Comparison of ENCODE assay signal across 19 mouse cellular contexts in the genomic region with DNA sequence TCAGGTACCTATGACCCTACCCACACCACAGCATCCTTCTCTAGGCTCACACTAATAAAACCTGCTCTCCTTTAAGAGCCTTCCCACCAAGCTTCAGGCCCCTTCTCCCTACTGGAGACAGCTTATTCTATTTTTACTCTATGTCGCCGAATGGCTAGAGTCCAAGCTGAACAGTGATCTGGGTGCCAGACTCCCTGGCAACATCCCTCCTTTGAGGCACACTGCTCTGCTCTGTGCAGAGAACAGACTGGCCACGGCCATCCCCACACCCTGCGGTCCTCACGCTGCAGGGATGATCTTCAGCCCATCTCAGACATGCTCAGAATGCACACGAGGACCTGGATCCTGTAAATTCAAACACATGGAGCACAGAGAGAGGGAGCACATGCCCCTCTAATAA. TPM values are rescaled to one million over a fixed set of nuclear protein-coding genes. Genes with fewer than 3 reads are reported as not detected.
A peak's percentile ranks its signal among the peaks of the same experiment; 100 is the strongest.
DNase-seq lines count a peak whose midpoint lies in the region; ATAC-seq lines count a peak whose summit lies in the region.
"Had no signal": no experiment of that assay in that cellular context is flagged by ENCODE, and none has a peak within 500 bp of the region (broad histone marks: within the 10 kb centered on the region; RNA-seq: fewer than 3 reads in every experiment).

No protein-coding gene starts in this region.

- H3K4me1 ChIP-seq in hindbrain, embryonic 16.5 days (ENCODE audit: control insufficient read depth, insufficient read depth, low read depth, low read length): no peaks in the 10 kb centered on the region
- H3K4me1 ChIP-seq in hindbrain, embryonic 11.5 days (replicated peaks; ENCODE audit: control insufficient read depth, insufficient read depth, low read length): no peaks in the 10 kb centered on the region
- H3K4me1 ChIP-seq: embryonic facial prominence, embryonic 13.5 days; midbrain, embryonic 15.5 days; neural tube, embryonic 12.5 days had no signal

- no peak overlapping the region for H3K9ac ChIP-seq in hindbrain, embryonic 16.5 days (ENCODE audit: low read depth, low read length)
- H3K9ac ChIP-seq in hindbrain, embryonic 11.5 days (ENCODE audit: low read depth, low read length): no peak overlapping the region
- H3K9ac ChIP-seq: embryonic facial prominence, embryonic 13.5 days; limb, embryonic 13.5 days; liver, postnatal 0 days; midbrain, embryonic 15.5 days; neural tube, embryonic 12.5 days had no signal

- no peaks in the 10 kb centered on the region for H3K36me3 ChIP-seq in hindbrain, embryonic 16.5 days (ENCODE audit: control insufficient read depth, insufficient read depth, low read length)
- no peaks in the 10 kb centered on the region for H3K36me3 ChIP-seq in hindbrain, embryonic 11.5 days (ENCODE audit: control insufficient read depth, insufficient read depth, low read length)
- H3K36me3 ChIP-seq: embryonic facial prominence, embryonic 13.5 days; limb, embryonic 13.5 days; midbrain, embryonic 15.5 days; neural tube, embryonic 12.5 days had no signal

- H3K27me3 ChIP-seq in hindbrain, embryonic 16.5 days (replicated peaks; ENCODE audit: control insufficient read depth, insufficient read depth, low read length): no peaks in the 10 kb centered on the region
- no peaks in the 10 kb centered on the region for H3K27me3 ChIP-seq in hindbrain, embryonic 11.5 days (ENCODE audit: control insufficient read depth, insufficient read depth, low read length)
- H3K27me3 ChIP-seq: embryonic facial prominence, embryonic 13.5 days; limb, embryonic 13.5 days; midbrain, embryonic 15.5 days; neural tube, embryonic 12.5 days had no signal

- no peaks in the 10 kb centered on the region for H3K9me3 ChIP-seq in hindbrain, embryonic 16.5 days (ENCODE audit: control insufficient read depth, low read length)
- H3K9me3 ChIP-seq in hindbrain, embryonic 11.5 days (ENCODE audit: control insufficient read depth, low read length): no peaks in the 10 kb centered on the region
- H3K9me3 ChIP-seq: embryonic facial prominence, embryonic 13.5 days; limb, embryonic 13.5 days; midbrain, embryonic 15.5 days; neural tube, embryonic 12.5 days had no signal

- no peak for DNase-seq in frontal cortex, postnatal 25 days (ENCODE audit: low spot score in 2 of 2)
- no peak for DNase-seq in hindbrain, embryonic 11.5 days (ENCODE audit: low spot score)
- DNase-seq in right cerebral cortex, postnatal 14 days: peak; percentile 38
- no peak for DNase-seq in right cerebral cortex, adult 18-20 months
- DNase-seq in heart, postnatal 4 days: peak; percentile 72
- no peak for DNase-seq in embryo, embryonic 11 days
- DNase-seq: liver, postnatal 0 days; thymus, postnatal 4 days had no signal

- ATAC-seq in frontal cortex, adult (ENCODE audit: low TSS enrichment): peak; percentile 85
- peak; percentile 60 for ATAC-seq in hindbrain, embryonic 16.5 days
- ATAC-seq in hindbrain, embryonic 11.5 days (ENCODE audit: low FRiP score): no peak
- ATAC-seq: CD4-positive, CD25-positive, alpha-beta regulatory T cell, adult 4 months; liver, postnatal 0 days; midbrain, embryonic 15.5 days had no signal

- H3K4me3 ChIP-seq in hindbrain, embryonic 16.5 days (ENCODE audit: low read length): no peak overlapping the region
- no peak overlapping the region for H3K4me3 ChIP-seq in hindbrain, embryonic 11.5 days (ENCODE audit: low read depth, low read length)
- H3K4me3 ChIP-seq: embryonic facial prominence, embryonic 13.5 days; limb, embryonic 13.5 days; midbrain, embryonic 15.5 days; neural tube, embryonic 12.5 days had no signal

- H3K4me2 ChIP-seq in hindbrain, embryonic 16.5 days (ENCODE audit: low read length): no peak overlapping the region
- H3K4me2 ChIP-seq in hindbrain, embryonic 11.5 days (replicated peaks; ENCODE audit: low read depth, low read length): no peak overlapping the region
- H3K4me2 ChIP-seq: embryonic facial prominence, embryonic 13.5 days; limb, embryonic 13.5 days; midbrain, embryonic 15.5 days; neural tube, embryonic 12.5 days had no signal

- 82% methylated on average over 6 of the region's 6 CpGs for WGBS in hindbrain, embryonic 16.5 days
- 89% methylated on average over 6 of the region's 6 CpGs for WGBS in hindbrain, embryonic 11.5 days

- no peak overlapping the region for H3K27ac ChIP-seq in hindbrain, embryonic 16.5 days (ENCODE audit: low read depth, low read length)
- H3K27ac ChIP-seq in hindbrain, embryonic 11.5 days (ENCODE audit: low read depth, low read length): no peak overlapping the region
- H3K27ac ChIP-seq: embryonic facial prominence, embryonic 13.5 days; limb, embryonic 13.5 days; macrophage; midbrain, embryonic 15.5 days; neural tube, embryonic 12.5 days had no signal

RNA-seq across cellular contexts. Expression of a gene that starts 37.1 kb away (rescaled TPM):
- polyA plus RNA-seq in hindbrain, embryonic 16.5 days (2015; fragmentation: Nextera tagmentation; extraction: Ambion mirVana): not detected in 2 replicates
- polyA plus RNA-seq in hindbrain, embryonic 11.5 days (2014; fragmentation: Nextera tagmentation; extraction: Ambion mirVana): 0.28 TPM in 1 of 2 replicates, not detected in the other
- not detected for total RNA-seq in heart, postnatal 4 days (2021)
- total RNA-seq: granulocyte monocyte progenitor cell, adult 5-6 weeks; layer of hippocampus, postnatal 10 days had no signal
- polyA plus RNA-seq: CD4-positive, CD25-positive, alpha-beta regulatory T cell, adult 4 months; embryonic facial prominence, embryonic 13.5 days; kidney, embryonic 16.5 days; macrophage had no signal

RNA-seq across cellular contexts. Expression of a gene that starts 59.1 kb away (rescaled TPM):
- polyA plus RNA-seq in hindbrain, embryonic 16.5 days (2015; fragmentation: Nextera tagmentation; extraction: Ambion mirVana): 22.1 and 23.9 TPM in 2 replicates
- 30.4 and 35.4 TPM in 2 replicates for polyA plus RNA-seq in hindbrain, embryonic 11.5 days (2014; fragmentation: Nextera tagmentation; extraction: Ambion mirVana)
- 10 to 100 TPM; 52.1 to 53.2 TPM for total RNA-seq in heart, postnatal 4 days (2021)

Comparison
In these comparisons a context has a peak if more than half of its experiments do, and no peak if none do; other contexts are left out.
1. DNase-seq: peak in right cerebral cortex, postnatal 14 days (single experiment) and heart, postnatal 4 days (single experiment); none in frontal cortex, postnatal 25 days (0 of 2), hindbrain, embryonic 11.5 days (single experiment), right cerebral cortex, adult 18-20 months (single experiment) and embryo, embryonic 11 days (single experiment).